Mouse (Mus musculus) ES-E14 (cell line): ENCODE results near the gene Angpt4.

ENCODE experiments used
- CHD2 ChIP-seq: IDR thresholded peaks from 2 replicates; pipeline ENCODE4 v1.6.1; 2014; ENCODE audit warnings: mild to moderate bottlenecking, low read depth, low read length, inconsistent platforms
- HCFC1 ChIP-seq: IDR thresholded peaks from 2 replicates; pipeline ENCODE4 v1.6.1; 2012; ENCODE audit warnings: low read length, inconsistent platforms, borderline replicate concordance; ENCODE audit not compliant: insufficient read depth
- MAFK ChIP-seq: IDR thresholded peaks from 2 replicates; pipeline ENCODE4 v1.6.1; 2014; ENCODE audit warnings: mild to moderate bottlenecking, low read depth, low read length, inconsistent platforms; ENCODE audit not compliant: insufficient read depth
- ZC3H11A ChIP-seq: IDR thresholded peaks from 2 replicates; pipeline ENCODE4 v1.6.1; 2012; ENCODE audit warnings: low read depth, mild to moderate bottlenecking, inconsistent platforms, low read length, borderline replicate concordance
- ZNF384 ChIP-seq: IDR thresholded peaks from 2 replicates; pipeline ENCODE4 v1.6.1; 2012; ENCODE audit warnings: low read depth, low read length, inconsistent platforms

- TF ChIP-seq ZNF384 (no peak), ZC3H11A (no peak), CHD2 (no peak), HCFC1 (no peak), MAFK (no peak)
Measured at GRCm38 (mm10) chr2:151909386-151909785, 1.6 kb upstream of the Angpt4 start.
